Mouse (Mus musculus) heart, postnatal 25 days (tissue): ENCODE data around the gene Rab25. TPM values are rescaled to one million over a fixed set of nuclear protein-coding genes. Genes with fewer than 3 reads are reported as not detected.
"Not testable (repeated sequence)": the region's sequence is repeated elsewhere in the genome, so short reads cannot be mapped to it uniquely, and the experiment has no call there.

ENCODE experiments used
- DNase-seq: peaks from one replicate; pipeline ENCODE4 v3.0.0; 2022; ENCODE audit warnings: low spot score
- intact Hi-C: fragments of 180-260 bp; cut with DNase I; formaldehyde crosslinking; loops from one replicate; pipeline ENCODE4 v1.15.1; 2025
- total RNA-seq, 2 experiments: library from RNA; stranded (reverse); gene quantifications; 2 replicates each; pipeline ENCODE4 v1.2.3; 2021

The Rab25 gene
- not detected for total RNA-seq

- intact Hi-C loops = no loop called here
- no peak for DNase-seq
Measured at GRCm38 (mm10) chr3:88548180-88548917, at the start of gene Rab25. Rab25 (minus strand) TSS chr3:88548300.

- intact Hi-C loops, DNase-seq: not testable (repeated sequence)
Measured at GRCm38 (mm10) chr3:88596547-88596946, 48.4 kb upstream of the Rab25 start.

- DNase-seq = no peak
- intact Hi-C loops = loop anchor here (2.0 kb wide), 1 partner anchor 145 kb away; no protein-coding TSS in a partner anchor
Measured at GRCm38 (mm10) chr3:88593893-88594580, 45.9 kb upstream of the Rab25 start.

GRCm38 (mm10) chr3:88592942-88593576 lies 45.0 kb upstream of the Rab25 start:
- DNase-seq = no peak
- intact Hi-C loops = loop anchor here (2.0 kb wide), 1 partner anchor 146 kb away; no protein-coding TSS in a partner anchor

- intact Hi-C loops = loop anchor here (2.0 kb wide), 1 partner anchor 147 kb away; no protein-coding TSS in a partner anchor
- no peak for DNase-seq
Measured at GRCm38 (mm10) chr3:88591950-88592731, 44.0 kb upstream of the Rab25 start.

- intact Hi-C loops = no loop called here
Measured at GRCm38 (mm10) chr3:88591044-88591443, 42.9 kb upstream of the Rab25 start.

GRCm38 (mm10) chr3:88590246-88590645 lies 42.1 kb upstream of the Rab25 start:
- intact Hi-C loops = no loop called here
- no peak for DNase-seq

More at GRCm38 (mm10) chr3:88591044-88591443, 42.9 kb upstream of the Rab25 start:
- no peak for DNase-seq

- intact Hi-C loops = no loop called here
- no peak for DNase-seq
Measured at GRCm38 (mm10) chr3:88586640-88587039, 38.5 kb upstream of the Rab25 start.

GRCm38 (mm10) chr3:88585769-88586168 lies 37.7 kb upstream of the Rab25 start:
- intact Hi-C loops = no loop called here
- DNase-seq = no peak

GRCm38 (mm10) chr3:88579454-88580117 lies 31.5 kb upstream of the Rab25 start:
- intact Hi-C loops = no loop called here

GRCm38 (mm10) chr3:88578498-88579424 lies 30.7 kb upstream of the Rab25 start:
- no peak for DNase-seq
- intact Hi-C loops = no loop called here

More at GRCm38 (mm10) chr3:88579454-88580117, 31.5 kb upstream of the Rab25 start:
- DNase-seq = peak; percentile 67

GRCm38 (mm10) chr3:88577846-88578245 lies 29.7 kb upstream of the Rab25 start:
- DNase-seq, intact Hi-C loops: not testable (repeated sequence)

- intact Hi-C loops = no loop called here
- DNase-seq = no peak
Measured at GRCm38 (mm10) chr3:88575540-88575939, 27.4 kb upstream of the Rab25 start, which contains the start of gene Ssr2. Ssr2 (plus strand) TSS chr3:88575876.

- DNase-seq = no peak
- intact Hi-C loops = no loop called here
Measured at GRCm38 (mm10) chr3:88573810-88574209, 25.7 kb upstream of the Rab25 start.

GRCm38 (mm10) chr3:88572835-88573234 lies 24.7 kb upstream of the Rab25 start:
- intact Hi-C loops = no loop called here
- DNase-seq = no peak

GRCm38 (mm10) chr3:88571856-88572255 lies 23.8 kb upstream of the Rab25 start:
- intact Hi-C loops = no loop called here
- no peak for DNase-seq

GRCm38 (mm10) chr3:88570341-88570740 lies 22.2 kb upstream of the Rab25 start:
- intact Hi-C loops = no loop called here
- no peak for DNase-seq

GRCm38 (mm10) chr3:88569694-88570093 lies 21.6 kb upstream of the Rab25 start:
- intact Hi-C loops = no loop called here
- DNase-seq = no peak
